Mouse (Mus musculus) kidney, adult 2 months (tissue): ENCODE measurements at regions not wholly inside any gene's neighbourhood (a gene's known extent, or its start where the extent isn't known, plus 50 kb on each side); places are given as distances from the start of the nearest gene placed in this dataset.

ENCODE experiments used
- CTCF ChIP-seq: fragments of 200-500 bp; conservative IDR thresholded peaks from 2 replicates; pipeline ENCODE4 v1.5.1; 2011; ENCODE audit warnings: low read depth, mild to moderate bottlenecking, control low read depth, low read length, moderate library complexity, mixed read lengths; ENCODE audit not compliant: insufficient read depth, insufficient read length
- POLR2A ChIP-seq: fragments of 200-500 bp; IDR thresholded peaks from one replicate; pipeline ENCODE4 v1.6.1; 2011; ENCODE audit warnings: low read depth, low read length, control low read depth

GRCm38 (mm10) chr10:67697401-67698195 is 148.8 kb upstream of the Ado start:
- no peak for TF ChIP-seq CTCF
- no peak for TF ChIP-seq POLR2A
